Mouse (Mus musculus) monocyte, adult 5-6 weeks (primary cell): ENCODE measurements around the gene Lamb3. TPM values are rescaled to one million over a fixed set of nuclear protein-coding genes. Genes with fewer than 3 reads are reported as not detected.
A peak's percentile ranks its signal among the peaks of the same experiment; 100 is the strongest.

Source experiments
- ATAC-seq: fragments of 153-309, 156-312 bp; replicated peaks from 2 replicates; pipeline ENCODE4 v1.8.0; 2017; ENCODE audit warnings: mild to moderate bottlenecking; ENCODE audit not compliant: low TSS enrichment, insufficient number of reproducible peaks, severe bottlenecking, poor library complexity, low FRiP score
- total RNA-seq: library from RNA; stranded (forward); fragments of 200-1000, 200-491, 200-594 nt; gene quantifications from 3 replicates; pipeline ENCODE4 v1.2.3, GENCODE M21; 2017

The Lamb3 gene
- total RNA-seq, 1 experiment from 2014 or later = 5.6 TPM

- ATAC-seq = no peak
Measured at GRCm38 (mm10) chr1:193348261-193348962, 140.9 kb downstream of the Lamb3 start.

DNA sequence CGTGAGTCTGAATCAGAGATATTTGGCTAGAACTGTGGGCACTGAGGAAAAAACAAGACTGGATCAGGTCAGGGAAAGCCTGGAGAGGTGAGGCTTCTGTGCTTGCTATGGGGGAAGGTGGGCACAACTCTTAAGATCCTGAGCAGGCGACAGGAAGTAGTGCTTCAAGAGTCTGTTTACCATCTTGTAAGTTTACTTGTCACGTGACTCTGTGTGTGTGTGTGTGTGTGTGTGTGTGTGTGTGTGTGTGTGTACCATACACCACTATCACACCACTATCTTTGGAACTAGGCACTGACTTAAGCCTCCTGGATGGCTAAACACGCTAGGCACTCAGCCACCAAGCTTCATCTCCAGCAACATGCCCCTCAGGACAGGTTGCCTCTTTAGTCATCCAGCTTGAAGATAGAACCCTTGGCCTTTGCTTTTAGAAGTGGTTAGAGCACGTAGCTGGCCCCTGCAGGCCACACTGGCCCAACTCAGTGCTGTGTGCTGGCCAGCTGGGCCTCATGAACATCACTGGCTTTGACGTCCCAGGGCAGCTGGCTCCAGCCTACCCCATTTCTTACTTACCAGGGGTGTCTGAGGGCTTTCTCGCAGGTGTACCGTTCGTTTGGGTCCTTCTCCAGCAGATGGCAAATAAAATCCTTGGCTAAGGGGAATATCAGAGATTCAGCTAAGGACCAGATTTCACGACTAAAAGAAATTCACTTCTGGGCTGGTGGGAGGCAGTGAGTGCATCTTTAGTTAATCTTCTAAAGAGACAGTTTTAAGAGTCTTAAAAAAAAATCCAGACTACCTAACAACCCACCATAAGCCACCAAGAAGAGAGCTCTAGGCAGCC is 142.4 kb downstream of the Lamb3 start:
- no peak for ATAC-seq

GRCm38 (mm10) chr1:193350546-193350801 is 143.0 kb downstream of the Lamb3 start:
- ATAC-seq = no peak

- ATAC-seq = no peak
Measured at GRCm38 (mm10) chr1:193351583-193351982, 144.1 kb downstream of the Lamb3 start.

DNA sequence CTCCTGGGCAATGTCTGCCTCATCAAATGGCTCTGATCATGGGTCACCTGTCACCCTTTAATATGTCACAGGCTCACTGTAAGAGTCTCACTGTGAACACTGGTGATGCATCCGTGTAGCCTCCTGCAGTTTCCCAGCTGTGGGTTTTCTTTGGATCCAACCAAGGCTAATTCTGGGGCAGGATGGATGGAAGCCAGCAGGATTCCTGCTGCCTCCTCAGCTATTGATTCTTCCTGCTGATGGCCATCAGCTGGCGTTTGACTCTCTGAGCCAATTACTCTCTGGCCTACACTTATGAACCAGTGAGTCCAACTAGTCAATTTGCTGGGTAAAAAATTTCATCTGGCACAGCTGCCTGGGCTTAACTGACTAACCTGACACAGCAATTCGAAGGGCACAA is 151.7 kb downstream of the Lamb3 start:
- no peak for ATAC-seq

DNA sequence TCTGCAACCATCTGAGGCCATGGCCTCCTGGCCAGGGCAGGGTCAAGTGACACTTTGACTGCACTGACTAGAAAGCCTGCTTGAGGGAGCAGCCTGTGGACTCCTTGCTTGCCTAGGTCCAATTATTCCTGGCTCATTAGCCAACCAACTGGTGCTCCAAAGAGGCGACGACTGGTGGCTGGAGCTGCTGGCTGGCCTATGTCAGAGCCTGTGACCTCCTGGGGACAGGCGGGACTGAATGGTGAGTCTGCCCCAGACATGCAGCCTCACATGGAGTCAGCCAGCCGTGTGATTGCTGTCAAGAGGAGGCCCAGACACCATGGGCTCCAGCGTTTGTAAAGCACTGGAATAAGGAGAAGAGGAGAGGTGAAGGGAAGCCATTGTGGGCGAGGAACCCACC is 153.7 kb downstream of the Lamb3 start:
- ATAC-seq = no peak

DNA sequence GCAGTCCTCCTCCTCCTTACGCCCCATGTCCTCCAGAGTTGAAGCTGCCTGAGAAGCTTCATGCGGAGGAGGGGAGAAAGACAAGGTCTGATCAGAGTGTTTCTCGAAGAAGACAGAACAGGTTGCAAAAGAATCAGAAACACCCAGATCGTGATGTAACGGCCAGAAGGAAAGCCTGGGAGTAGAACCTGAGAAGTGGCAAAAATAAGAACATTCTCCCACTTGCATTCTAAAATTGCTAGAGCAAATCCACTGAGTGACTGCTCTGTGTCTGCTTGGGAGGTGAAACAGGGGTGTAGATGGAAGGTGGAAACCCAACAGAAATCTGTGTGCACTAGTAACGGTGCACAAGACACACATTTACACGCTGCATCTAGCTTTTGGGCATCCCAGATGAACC is 154.6 kb downstream of the Lamb3 start:
- no peak for ATAC-seq

DNA sequence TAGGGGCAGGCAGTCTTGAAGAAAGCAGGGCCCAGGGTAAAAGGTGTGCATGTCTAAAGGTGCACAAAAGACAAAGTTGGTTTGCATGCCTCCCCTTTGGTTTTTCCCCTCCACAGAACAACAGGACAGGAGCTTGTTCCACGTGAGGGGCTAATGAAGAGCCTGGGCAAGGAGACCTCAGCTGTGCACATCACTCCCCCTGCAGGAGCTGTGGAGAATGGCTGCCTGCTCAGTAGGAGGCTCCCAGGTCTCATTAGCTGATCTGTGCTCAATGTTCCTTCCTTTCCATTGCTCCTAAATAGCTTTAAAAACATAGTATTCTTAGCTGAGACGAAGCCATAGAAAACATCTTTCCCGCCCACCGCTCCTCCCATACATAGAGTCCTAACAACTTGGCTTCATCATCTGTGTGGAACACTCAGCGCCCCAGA is 156.3 kb downstream of the Lamb3 start:
- ATAC-seq = peak; percentile 63

GRCm38 (mm10) chr1:193368055-193368454 is 160.6 kb downstream of the Lamb3 start:
- ATAC-seq = no peak

DNA sequence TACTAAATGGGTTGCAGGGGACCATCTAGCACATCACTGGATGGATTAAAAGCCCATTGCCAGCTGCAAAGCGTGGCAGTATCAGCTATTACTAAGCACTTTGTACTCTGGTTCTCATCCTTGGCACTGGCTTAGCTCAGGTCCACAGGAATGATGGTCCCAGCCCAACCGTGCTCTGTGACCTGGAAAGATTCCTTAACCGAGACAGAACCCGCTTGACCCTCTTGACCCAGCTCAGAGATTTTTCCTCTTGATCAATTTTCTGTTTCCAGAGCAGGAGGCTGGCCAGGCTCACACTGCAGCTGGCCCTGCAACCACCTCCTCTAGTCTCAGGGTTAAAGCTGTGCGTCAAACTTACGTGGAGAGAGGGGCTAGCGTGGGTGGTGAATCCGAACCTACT is 161.6 kb downstream of the Lamb3 start:
- ATAC-seq = no peak

DNA sequence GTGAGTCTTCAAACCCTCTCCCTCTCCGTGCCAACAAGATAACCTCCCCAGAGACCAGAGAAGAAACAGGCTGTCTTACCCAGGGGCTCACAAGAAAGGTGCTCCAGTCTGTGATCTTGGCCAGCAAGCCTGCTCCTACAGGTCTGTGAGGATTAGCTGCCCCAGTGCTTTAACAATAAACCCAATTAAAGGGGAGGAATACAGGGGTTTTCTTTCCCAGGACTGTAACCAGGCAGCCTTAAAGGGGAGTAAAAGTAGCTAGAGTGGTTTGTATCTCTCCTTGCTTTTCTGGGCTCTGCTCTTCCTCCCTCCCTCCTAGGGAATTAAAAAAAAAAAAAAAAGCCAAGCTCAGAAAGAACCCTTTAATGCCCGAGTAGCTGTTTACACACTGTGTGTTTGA is 162.6 kb downstream of the Lamb3 start, which contains the start of gene Camk1g:
Camk1g (minus strand) TSS at position 203 of the 400 bp plus-strand sequence.
- ATAC-seq = no peak

DNA sequence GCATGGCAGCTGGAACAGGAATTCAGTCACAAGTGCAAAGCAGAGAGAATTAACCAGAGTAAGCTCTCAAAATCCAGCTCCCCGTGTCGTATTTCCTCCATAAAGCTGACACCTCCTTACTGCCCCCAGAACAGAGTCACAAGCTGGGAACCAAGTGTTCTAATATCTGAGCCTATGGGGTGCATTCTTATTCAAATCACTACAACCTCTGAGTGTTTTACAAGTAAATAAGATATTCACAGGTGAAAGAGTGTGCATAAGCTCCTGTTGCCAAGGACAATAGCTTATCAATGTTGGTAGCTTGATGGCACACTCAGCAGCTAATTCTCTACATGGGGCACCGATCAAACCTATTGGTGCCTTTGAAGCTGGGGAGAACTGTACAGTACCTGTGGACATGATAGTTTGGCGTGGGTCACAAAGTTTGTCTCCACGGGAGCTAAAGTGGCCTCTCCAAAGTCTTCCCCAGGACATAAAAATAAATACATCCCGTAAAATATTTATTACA is 166.5 kb downstream of the Lamb3 start:
- ATAC-seq = no peak

- 0 out of 2 replicates have a peak, but pooled peaks have one; percentile 65 for ATAC-seq
Measured at GRCm38 (mm10) chr1:193376478-193377134, 169.1 kb downstream of the Lamb3 start.

DNA sequence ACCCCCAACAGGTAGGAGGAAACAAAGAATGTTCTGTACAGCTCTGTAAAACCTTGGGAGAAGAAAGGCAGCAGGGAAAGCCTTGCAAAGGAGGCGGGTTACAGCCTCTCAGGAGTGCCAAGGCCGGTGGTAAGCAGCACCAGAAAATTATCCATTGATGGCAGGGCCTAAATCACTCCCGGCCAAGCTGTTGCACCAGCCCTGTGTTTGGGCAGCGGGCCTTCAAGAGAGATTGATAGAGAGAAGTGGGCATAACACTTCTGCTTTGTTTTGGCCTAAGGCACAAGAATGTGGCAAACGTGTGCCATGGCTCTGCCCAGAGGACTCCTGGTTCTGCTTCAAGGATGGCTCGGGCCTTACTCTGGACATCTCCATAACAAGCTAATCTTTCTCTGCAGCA is 172.1 kb downstream of the Lamb3 start:
- no peak for ATAC-seq

DNA sequence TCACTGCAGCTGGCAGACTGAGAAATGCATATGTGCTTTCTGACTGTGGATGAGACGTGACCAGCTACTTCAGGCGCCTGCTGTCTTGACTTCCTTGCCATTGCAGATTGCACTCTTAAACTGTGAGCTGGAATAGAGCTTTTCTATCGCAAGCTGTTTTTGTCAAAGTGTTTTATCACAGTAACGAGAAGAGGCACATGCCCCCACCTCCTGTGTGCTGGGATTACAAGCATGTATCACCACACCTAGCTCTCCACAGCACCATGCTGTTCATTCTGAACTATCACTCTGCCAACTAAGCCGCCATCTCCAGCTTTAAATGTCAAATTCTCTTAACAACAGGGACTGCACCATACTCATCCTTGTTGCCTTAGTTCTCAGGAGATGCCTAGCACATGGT is 173.4 kb downstream of the Lamb3 start:
- no peak for ATAC-seq

DNA sequence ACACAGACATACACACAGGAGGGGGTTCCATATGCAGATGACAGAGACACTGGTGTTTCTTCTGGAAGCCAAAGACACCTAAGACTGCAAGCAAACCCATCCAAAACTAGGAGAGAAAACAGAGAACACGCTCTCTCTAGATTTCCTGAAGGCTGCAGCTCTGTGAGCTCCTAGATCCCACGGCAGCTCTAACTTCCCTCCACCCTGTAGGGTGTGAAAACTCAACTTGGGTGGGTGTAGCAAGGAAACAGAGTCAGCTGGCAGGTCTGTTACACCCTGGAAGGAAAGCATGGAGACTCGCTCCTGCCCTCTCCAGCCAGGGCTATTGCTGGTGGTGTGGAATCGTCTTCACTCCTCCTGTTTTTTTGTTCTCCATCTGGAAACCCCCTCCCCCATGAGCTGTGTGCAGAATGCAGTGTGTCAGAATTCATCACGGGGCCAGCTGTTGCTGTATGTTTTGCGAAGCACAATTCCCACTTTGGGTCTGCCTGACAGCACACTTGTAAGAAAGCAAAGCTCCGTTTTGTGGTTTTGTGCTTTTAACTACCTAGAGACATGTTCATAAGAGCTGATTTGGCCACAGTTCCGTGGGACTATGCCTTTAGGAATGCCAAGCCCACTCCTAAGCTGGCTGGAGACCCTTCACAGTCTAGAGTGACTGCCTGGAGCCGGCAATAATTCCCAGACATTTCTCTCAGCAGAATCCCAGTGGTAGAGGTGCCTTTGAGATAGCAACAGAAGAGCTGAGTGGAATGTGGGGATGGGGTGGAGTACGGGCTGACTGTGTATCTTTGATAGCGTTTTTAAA is 174.3 kb downstream of the Lamb3 start:
- ATAC-seq = no peak

- ATAC-seq = no peak
Measured at GRCm38 (mm10) chr1:193382435-193382834, 174.9 kb downstream of the Lamb3 start.

DNA sequence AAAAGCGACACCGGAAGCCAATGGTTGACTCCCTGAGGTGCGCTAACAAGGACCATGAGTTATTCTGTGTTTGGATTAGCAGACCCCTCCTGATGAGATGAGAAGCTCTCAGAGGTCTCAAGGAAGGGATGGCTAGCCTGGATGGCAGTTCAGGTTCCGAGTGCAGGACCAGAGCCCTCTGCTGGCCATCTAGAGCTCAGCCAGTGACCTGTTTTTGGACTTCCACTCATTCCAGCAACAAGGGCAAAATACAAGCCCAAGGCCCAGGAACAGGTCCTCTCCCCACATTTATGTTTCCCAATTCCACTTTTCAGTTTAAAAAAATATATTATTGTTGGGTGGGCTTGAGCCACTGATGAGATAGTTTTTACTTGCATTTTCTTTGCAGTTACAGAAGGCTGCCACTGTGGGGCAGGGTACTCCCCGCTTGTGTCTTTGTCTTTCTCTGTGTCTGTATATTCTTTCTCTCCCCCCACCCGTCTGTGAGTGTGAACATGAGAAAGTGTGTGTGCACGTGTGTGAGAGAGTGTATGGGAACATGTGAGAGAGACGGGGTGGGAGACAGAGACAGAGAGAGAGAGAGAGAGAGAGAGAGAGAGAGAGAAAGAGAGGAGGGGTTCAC is 175.5 kb downstream of the Lamb3 start:
- ATAC-seq = no peak
